Mouse (Mus musculus) G1E (cell line): ENCODE measurements around the gene Bid.
A peak's percentile ranks its signal among the peaks of the same experiment; 100 is the strongest.

Experiments
- CTCF ChIP-seq: IDR thresholded peaks from 2 replicates; pipeline ENCODE4 v1.5.1; 2012; ENCODE audit warnings: low read depth, low read length, inconsistent platforms, mixed read lengths
- GATA1 ChIP-seq: IDR thresholded peaks from 2 replicates; pipeline ENCODE4 v1.6.1; 2012; ENCODE audit warnings: borderline replicate concordance, low read length, inconsistent platforms, mixed read lengths
- GATA2 ChIP-seq: IDR thresholded peaks from 2 replicates; pipeline ENCODE4 v1.6.1; 2012; ENCODE audit warnings: low read depth, low read length, inconsistent platforms, borderline replicate concordance
- POLR2AphosphoS5 ChIP-seq: IDR thresholded peaks from 2 replicates; pipeline ENCODE4 v1.6.1; 2012; ENCODE audit warnings: low read depth, low read length, inconsistent platforms; ENCODE audit not compliant: insufficient replicate concordance
- TAL1 ChIP-seq: conservative IDR thresholded peaks from 2 replicates; pipeline ENCODE4 v1.6.1; 2012; ENCODE audit warnings: low read depth, low read length, inconsistent platforms, mixed read lengths

- TF ChIP-seq POLR2AphosphoS5 (no peak), CTCF (no peak), TAL1 (peak; percentile 62), GATA1 (no peak), GATA2 (no peak)
These were observed 62.2 kb downstream of the Bid start for GRCm38 (mm10) chr6:120854413-120854812.
